Mouse (Mus musculus) heart, adult 2 months (tissue): ENCODE measurements around the gene Cmtm6. TPM values are rescaled to one million over a fixed set of nuclear protein-coding genes. Genes with fewer than 3 reads are reported as not detected.

Experiments
- DNase-seq, 2 experiments: peaks; one replicate each; pipeline ENCODE4 v3.0.0; 2021
- H3K27ac ChIP-seq: fragments of 200-600 bp; 2 replicates; pipeline ENCODE4 v1.8.1; 2022
- H3K27me3 ChIP-seq: fragments of 200-500 bp; 2 replicates; pipeline ENCODE4 v1.6.1; 2012; ENCODE audit warnings: mild to moderate bottlenecking, low read length, inconsistent platforms, mixed read lengths; ENCODE audit not compliant: control insufficient read depth, insufficient read depth
- H3K36me3 ChIP-seq: fragments of 200-500 bp; 2 replicates; pipeline ENCODE4 v1.6.1; 2012; ENCODE audit warnings: low read length, inconsistent platforms; ENCODE audit not compliant: control insufficient read depth, insufficient read depth
- H3K4me1 ChIP-seq: fragments of 200-500 bp; 2 replicates; pipeline ENCODE4 v1.6.1; 2011; ENCODE audit warnings: low read length; ENCODE audit not compliant: control insufficient read depth, insufficient read depth
- H3K4me3 ChIP-seq: fragments of 200-600 bp; 2 replicates; pipeline ENCODE4 v1.8.1; 2022
- H3K79me2 ChIP-seq: fragments of 200-500 bp; replicated peaks from 2 replicates; pipeline ENCODE4 v1.6.1; 2012; ENCODE audit warnings: mild to moderate bottlenecking, inconsistent platforms, low read length, moderate library complexity, mixed read lengths; ENCODE audit not compliant: control insufficient read depth, insufficient read depth
- H3K9ac ChIP-seq: fragments of 200-500 bp; 2 replicates; pipeline ENCODE4 v1.6.1; 2012; ENCODE audit warnings: low read depth, mild to moderate bottlenecking, control low read depth, inconsistent platforms, low read length, mixed read lengths
- CTCF ChIP-seq: fragments of 200-600 bp; IDR thresholded peaks from 2 replicates; pipeline ENCODE4 v1.8.1; 2022; ENCODE audit warnings: antibody characterized with exemption, mild to moderate bottlenecking, moderate library complexity
- EP300 ChIP-seq: fragments of 200-500 bp; IDR thresholded peaks from 2 replicates; pipeline ENCODE4 v1.6.1; 2011; ENCODE audit warnings: low read depth, low read length, control low read depth; ENCODE audit not compliant: insufficient read depth
- POLR2A ChIP-seq: fragments of 200-500 bp; IDR thresholded peaks from 2 replicates; pipeline ENCODE4 v1.6.1; 2011; ENCODE audit warnings: mild to moderate bottlenecking, low read depth, low read length, control low read depth; ENCODE audit not compliant: insufficient read depth
- WGBS: fragments of 180-500 bp; shearing (Covaris S2); methylation state at CpG from one replicate; pipeline ENCODE4 v1.1.7; 2018; 5-methylcytosine and 5-hydroxymethylcytosine counted together
- intact Hi-C: fragments of 180-260 bp; cut with DNase I; formaldehyde crosslinking; loops from one replicate; pipeline ENCODE4 v1.15.1; 2025
- polyA plus RNA-seq: library from polyadenylated mRNA; depleted of rRNA; stranded (reverse); fragments of >200 nt; gene quantifications from 2 replicates; pipeline ENCODE4 v1.2.3, GENCODE M21; 2012
- total RNA-seq, 2 experiments: library from RNA; stranded (reverse); gene quantifications; 2 replicates each; pipeline ENCODE4 v1.2.3; 2021

Gene Cmtm6
- total and polyA plus RNA-seq, 3 experiments: 17.9 to 25.8 (median 21.0) TPM

DNA sequence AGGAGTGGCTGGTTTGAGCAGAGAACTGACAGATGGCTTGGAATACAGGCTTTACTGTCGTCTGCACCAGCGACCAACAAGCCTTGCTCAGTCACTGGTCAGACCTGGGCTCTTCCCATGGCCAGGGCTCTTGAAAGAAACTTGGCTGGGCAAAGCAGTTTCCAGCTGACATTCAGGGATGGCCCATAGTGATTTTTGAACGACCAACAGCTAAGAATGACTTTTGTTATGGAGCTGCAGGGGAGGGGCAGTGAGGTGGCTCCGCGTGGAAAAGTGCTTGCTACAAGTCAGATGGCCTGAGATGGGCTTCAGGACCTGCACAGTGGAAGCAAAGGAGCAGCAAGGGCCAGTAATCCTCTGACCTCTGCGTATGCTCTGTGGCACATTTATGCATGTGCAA, 31.7 kb upstream of the Cmtm6 start:
- Histone ChIP-seq H3K27me3 (no peaks in the 10 kb centered on the region), H3K4me1 (peaks cover 5% of the 10 kb centered on the region), H3K27ac (no peak overlapping the region; the same call in 1 of the 2 replicates), H3K79me2 (peaks cover 5% of the 10 kb centered on the region), H3K4me3 (no peak overlapping the region), H3K9ac (no peak overlapping the region), H3K36me3 (no peaks in the 10 kb centered on the region; the same call in 1 of the 2 replicates)
- WGBS: 45% methylated on average over 6 of the region's 6 CpGs
- intact Hi-C loops: no loop called here
- TF ChIP-seq POLR2A (no peak), CTCF (no peak), EP300 (no peak)
- DNase-seq: peak; percentile 19 to 23

DNA sequence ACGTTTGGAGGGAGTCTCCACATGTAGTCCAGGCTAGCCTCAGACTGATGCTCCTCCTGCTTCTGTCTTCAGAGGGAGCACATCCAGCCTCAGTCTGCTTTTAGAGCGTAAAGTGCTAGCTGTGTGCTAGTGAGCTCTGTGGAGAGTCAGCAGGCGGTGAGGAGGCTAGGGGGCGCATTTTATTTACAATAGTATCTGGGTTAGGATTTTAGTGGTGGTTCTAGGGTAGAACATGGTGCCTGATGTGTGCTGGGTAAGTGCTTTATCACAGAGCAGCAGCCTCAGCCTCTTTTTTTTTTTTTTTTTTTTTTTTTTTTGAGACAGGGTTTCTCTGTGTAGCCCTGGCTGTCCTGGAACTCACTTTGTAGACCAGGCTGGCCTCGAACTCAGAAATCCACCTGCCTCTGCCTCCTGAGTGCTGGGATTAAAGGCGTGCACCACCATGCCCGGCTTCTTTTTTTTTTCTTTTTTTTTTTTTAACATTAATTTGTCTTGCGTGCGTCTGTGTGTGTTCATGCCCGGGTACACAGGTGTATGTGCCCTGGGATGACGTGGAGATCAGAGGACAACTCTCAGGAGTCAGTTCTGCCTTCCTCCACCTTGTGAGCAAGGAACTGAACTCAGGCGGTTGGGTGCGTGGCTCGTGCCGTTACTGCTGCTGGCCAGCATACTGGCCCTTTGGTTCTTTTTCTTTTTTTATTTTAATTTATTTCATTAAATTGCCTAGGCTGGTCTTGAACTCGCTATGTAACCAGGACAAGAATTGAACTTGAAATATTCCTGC, 30.8 kb upstream of the Cmtm6 start:
- H3K4me1 ChIP-seq: peaks cover 5% of the 10 kb centered on the region
- no peak overlapping the region for H3K4me3 ChIP-seq
- TF ChIP-seq POLR2A (no peak), EP300 (no peak), CTCF (no peak)
- intact Hi-C loops: no loop called here
- DNase-seq: no peak
- no peak overlapping the region for H3K27ac ChIP-seq
- no peaks in the 10 kb centered on the region; the same call in 1 of the 2 replicates for H3K36me3 ChIP-seq
- no peaks in the 10 kb centered on the region for H3K27me3 ChIP-seq
- H3K79me2 ChIP-seq: peaks cover 4% of the 10 kb centered on the region
- WGBS: 92% methylated on average over 16 of the region's 16 CpGs
- no peak overlapping the region for H3K9ac ChIP-seq

DNA sequence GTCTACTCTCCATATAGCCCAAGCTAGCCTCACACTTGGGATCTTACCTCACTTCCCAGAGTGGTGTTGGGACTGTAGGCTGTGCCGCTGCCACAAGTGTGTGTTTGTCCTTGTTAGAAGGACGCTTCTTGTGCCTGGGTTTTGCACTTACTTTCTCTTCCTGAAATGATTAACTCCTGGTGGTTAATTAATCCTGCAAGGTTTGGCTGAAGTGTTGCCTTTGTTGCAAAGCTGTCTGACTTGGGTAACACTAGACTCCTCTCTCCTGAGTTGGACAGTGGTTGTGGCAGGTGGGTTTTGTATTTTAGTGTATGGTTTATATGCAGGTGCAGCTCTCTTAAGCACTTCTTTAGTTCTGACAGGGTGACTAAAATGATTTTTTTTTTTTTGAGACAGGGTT, 29.9 kb upstream of the Cmtm6 start:
- 52% methylated on average over 2 of the region's 2 CpGs for WGBS
- H3K9ac ChIP-seq: no peak overlapping the region

DNA sequence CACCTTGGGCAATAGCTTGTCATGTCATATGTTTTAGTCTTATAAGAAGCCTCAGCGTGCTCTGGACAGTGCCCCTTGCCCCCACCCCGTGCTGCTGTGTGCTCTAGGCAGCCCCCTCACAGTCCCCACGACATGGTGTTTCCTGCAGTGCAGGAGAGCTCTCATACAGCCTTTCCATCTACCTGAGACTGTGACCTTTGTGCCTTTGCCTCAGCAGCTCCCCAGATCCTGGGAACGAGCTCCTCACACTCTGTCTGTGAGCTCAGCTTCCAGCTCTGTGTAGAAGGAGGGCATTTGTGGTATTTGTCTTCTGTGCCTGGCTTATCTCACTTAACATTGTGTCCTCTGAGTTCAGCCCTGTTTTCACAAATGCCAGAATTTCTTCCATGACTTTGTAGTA, 29.0 kb upstream of the Cmtm6 start:
- Histone ChIP-seq H3K27me3 (no peaks in the 10 kb centered on the region), H3K4me3 (no peak overlapping the region), H3K9ac (no peak overlapping the region), H3K27ac (no peak overlapping the region), H3K79me2 (peaks cover 4% of the 10 kb centered on the region), H3K36me3 (peaks cover 4% of the 10 kb centered on the region; the same call in 1 of the 2 replicates), H3K4me1 (peaks cover 3% of the 10 kb centered on the region)
- intact Hi-C loops: no loop called here
- 81% methylated on average over 4 of the region's 4 CpGs for WGBS
- DNase-seq: no peak
- no peak for TF ChIP-seq POLR2A
- no peak for TF ChIP-seq EP300
- TF ChIP-seq CTCF: no peak

More for the DNA sequence above, 29.9 kb upstream of the Cmtm6 start:
- TF ChIP-seq POLR2A: no peak
- no peak for TF ChIP-seq CTCF
- TF ChIP-seq EP300: no peak
- Histone ChIP-seq H3K4me1 (peaks cover 3% of the 10 kb centered on the region), H3K27ac (no peak overlapping the region), H3K4me3 (no peak overlapping the region), H3K27me3 (no peaks in the 10 kb centered on the region), H3K79me2 (peaks cover 4% of the 10 kb centered on the region), H3K36me3 (peaks cover 2% of the 10 kb centered on the region; the same call in 1 of the 2 replicates)
- intact Hi-C loops: no loop called here
- DNase-seq: no peak

DNA sequence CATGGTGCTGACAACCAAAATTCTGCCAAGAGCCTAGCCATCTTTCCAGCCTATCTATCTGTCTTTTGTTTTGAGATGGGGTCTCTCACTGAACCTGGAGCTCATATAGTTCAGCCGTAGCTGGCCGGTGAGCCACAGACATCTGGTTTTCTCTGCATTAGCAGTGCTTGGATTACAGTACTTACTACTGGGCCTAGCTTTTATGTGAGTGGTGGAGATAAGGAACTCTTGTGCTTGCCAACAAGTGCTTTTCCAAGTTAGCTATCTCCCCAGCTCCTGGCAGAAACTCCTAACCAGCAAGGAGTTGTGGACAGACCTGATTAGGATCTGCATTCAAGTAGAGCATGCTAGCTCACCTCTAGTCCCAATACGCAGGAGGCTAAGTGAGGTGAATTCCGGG, 23.1 kb upstream of the Cmtm6 start:
- Histone ChIP-seq H3K27ac (no peak overlapping the region), H3K36me3 (peaks cover 4% of the 10 kb centered on the region; the same call in 1 of the 2 replicates)

DNA sequence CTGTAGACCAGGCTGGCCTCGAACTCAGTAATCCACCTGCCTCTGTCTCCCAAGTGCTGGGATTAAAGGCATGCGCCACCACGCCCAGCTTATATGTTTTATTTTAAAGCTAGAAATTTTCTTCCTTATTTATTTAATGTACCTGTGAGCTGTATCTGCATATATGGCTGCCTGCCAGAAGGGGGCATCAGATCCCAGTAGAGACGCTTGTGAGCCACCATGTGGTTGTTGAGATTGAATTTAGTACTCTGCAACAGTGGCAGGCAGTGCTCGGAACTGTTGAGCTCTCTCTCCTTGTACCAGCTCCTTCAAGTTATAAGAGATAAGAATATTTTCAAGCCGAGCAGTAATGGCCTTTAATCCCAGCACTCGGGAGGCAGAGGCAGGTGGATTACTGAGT, 20.6 kb upstream of the Cmtm6 start:
- Histone ChIP-seq H3K9ac (no peak overlapping the region), H3K4me1 (no peaks in the 10 kb centered on the region), H3K27ac (no peak overlapping the region), H3K36me3 (peaks cover 4% of the 10 kb centered on the region; the same call in 1 of the 2 replicates), H3K79me2 (no peaks in the 10 kb centered on the region), H3K27me3 (no peaks in the 10 kb centered on the region; the same call in 1 of the 2 replicates), H3K4me3 (no peak overlapping the region)
- no peak for DNase-seq
- 75% methylated on average over 7 of the region's 7 CpGs for WGBS
- TF ChIP-seq POLR2A (no peak), CTCF (peak; percentile 43), EP300 (no peak)
- intact Hi-C loops: no loop called here

More for the DNA sequence above, 23.1 kb upstream of the Cmtm6 start:
- Histone ChIP-seq H3K79me2 (no peaks in the 10 kb centered on the region; the same call in 1 of the 2 replicates), H3K9ac (no peak overlapping the region), H3K27me3 (no peaks in the 10 kb centered on the region), H3K4me1 (no peaks in the 10 kb centered on the region; the same call in 1 of the 2 replicates), H3K4me3 (no peak overlapping the region)
- TF ChIP-seq CTCF (no peak), EP300 (no peak), POLR2A (no peak)
- 70% methylated on average over 4 of the region's 4 CpGs for WGBS
- no peak for DNase-seq
- intact Hi-C loops: no loop called here
